Mouse (Mus musculus): ENCODE measurements around the gene Samd4.

DNA sequence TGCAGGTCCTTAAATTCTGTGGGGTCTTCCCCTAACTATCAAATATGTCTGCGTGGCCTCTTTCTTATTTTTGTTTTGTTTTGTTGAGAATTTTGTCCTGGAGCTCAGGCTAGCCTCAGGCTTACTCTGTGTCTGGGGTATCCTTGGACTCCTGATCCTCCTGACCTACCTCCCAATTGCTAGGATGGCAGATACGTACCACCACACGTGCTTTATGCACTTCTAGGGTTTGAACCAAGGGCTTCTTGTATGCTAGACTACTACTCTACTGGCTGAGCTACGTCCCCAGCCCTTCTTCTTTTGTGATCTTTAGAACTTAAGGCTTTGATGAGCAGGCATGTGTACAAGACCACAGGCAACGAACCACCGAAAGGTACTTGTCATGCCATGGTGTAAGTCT is 45.9 kb downstream of the Samd4 start:
- TF ChIP-seq GATA1 (IDR thresholded peaks at IDR 0.05; ENCODE audit: borderline replicate concordance, low read length) = no peak
- TF ChIP-seq FLI1 (IDR thresholded peaks at IDR 0.05; ENCODE audit: low read length) = no peak

Data from megakaryocyte, embryonic 14.5 days (primary cell).